Mouse (Mus musculus): ENCODE measurements around the gene Wars2. TPM values are rescaled to one million over a fixed set of nuclear protein-coding genes. Genes with fewer than 3 reads are reported as not detected.

Wars2 gene
- polyA plus RNA-seq, 1 experiment from 2014 or later = 7.1 TPM

DNA sequence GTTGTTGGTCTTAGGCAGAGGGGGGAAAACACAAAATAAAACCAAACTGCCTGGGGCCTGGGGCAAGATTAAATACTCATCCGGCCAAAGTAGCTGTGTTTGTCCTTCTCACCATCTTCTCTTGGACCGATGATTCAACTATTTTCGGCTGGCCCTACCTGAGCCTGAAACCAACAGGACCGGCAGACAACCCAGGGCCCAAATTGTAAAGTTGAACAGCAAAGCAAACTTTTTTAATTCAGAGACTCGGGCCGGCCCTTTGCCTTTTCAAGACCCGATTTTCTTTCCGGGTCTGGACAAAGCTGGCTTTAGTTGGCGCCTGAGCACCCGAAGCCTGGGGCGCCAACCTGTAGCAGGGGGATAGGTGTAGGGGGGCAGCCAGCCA, 115.5 kb downstream of the Wars2 start:
- Histone ChIP-seq H3K9me3 (ENCODE audit: control insufficient read depth, low read length) (no peaks in the 10 kb centered on the region), H3K27ac (ENCODE audit: low read depth, low read length) (no peak overlapping the region), H3K27me3 (ENCODE audit: control insufficient read depth, insufficient read depth, low read length) (peaks cover 66% of the 10 kb centered on the region), H3K36me3 (ENCODE audit: control insufficient read depth, insufficient read depth, low read length) (no peaks in the 10 kb centered on the region), H3K9ac (replicated peaks; ENCODE audit: low read depth, low read length) (no peak overlapping the region), H3K4me2 (ENCODE audit: low read depth, low read length) (no peak overlapping the region), H3K4me3 (ENCODE audit: low read depth, low read length) (no peak overlapping the region), H3K4me1 (ENCODE audit: control insufficient read depth, insufficient read depth, low read length) (no peaks in the 10 kb centered on the region)
- ATAC-seq (ENCODE audit: low read depth) = no peak
- WGBS = 2% methylated on average over 11 of the region's 11 CpGs

GRCm38 (mm10) chr3:99256766-99257165, 115.9 kb downstream of the Wars2 start:
- H3K4me1 ChIP-seq (ENCODE audit: control insufficient read depth, insufficient read depth, low read length) = no peaks in the 10 kb centered on the region
- no peaks in the 10 kb centered on the region for H3K9me3 ChIP-seq (ENCODE audit: control insufficient read depth, low read length)
- WGBS = under 1% methylated on average over 20 of the region's 20 CpGs
- peaks cover 66% of the 10 kb centered on the region for H3K27me3 ChIP-seq (ENCODE audit: control insufficient read depth, insufficient read depth, low read length)
- H3K27ac ChIP-seq (ENCODE audit: low read depth, low read length) = no peak overlapping the region
- H3K4me2 ChIP-seq (ENCODE audit: low read depth, low read length) = no peak overlapping the region
- no peak overlapping the region for H3K9ac ChIP-seq (replicated peaks; ENCODE audit: low read depth, low read length)
- H3K4me3 ChIP-seq (ENCODE audit: low read depth, low read length) = no peak overlapping the region
- no peak for ATAC-seq (ENCODE audit: low read depth)
- no peaks in the 10 kb centered on the region for H3K36me3 ChIP-seq (ENCODE audit: control insufficient read depth, insufficient read depth, low read length)

DNA sequence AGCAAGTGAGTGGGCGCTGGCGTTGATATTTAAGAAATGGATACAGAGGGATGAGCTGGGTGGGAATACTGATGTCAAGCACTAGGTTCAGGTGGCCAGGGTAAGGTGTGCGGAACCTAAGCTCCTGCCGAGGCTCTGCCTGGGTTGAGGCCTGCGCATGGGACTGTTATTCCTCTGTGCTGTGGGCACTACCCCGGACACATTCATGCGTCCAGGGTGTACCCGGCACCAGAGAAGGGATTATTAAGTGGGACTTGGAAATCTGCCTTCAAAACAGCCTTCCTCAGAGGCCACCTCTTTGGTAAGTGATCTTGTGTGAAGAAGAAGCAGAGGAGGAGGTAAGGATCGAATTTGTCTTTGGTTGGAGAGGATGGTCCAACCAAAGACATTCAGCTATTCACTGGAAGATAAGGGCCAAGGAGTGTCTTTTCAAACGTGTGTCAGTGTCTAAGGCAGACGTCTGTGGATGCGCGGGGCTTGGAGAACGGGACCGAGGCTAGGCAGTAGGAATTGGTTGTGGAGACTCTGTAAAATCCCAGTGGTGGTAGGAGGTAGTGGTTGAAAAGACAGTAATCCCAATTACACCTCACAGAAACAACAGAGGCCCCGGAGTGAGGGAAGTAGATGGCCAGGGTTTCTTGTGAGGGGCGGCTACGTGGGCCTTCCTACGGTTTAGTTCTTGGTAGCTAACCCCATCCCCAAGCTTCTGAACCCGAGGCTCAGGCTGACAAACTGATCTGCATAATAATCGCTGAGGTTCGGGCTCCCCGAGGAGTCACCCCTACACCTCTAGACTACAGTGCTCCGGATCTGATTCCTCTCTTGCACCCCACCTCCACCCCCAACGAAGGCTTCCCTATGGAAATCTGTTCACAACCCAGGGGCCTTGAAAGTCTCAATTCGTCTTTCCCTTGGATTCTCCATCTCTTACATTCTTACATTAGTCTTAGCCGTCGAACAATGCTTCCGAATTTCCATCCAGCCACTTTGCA, 117.0 kb downstream of the Wars2 start:
- no peaks in the 10 kb centered on the region for H3K4me1 ChIP-seq (ENCODE audit: control insufficient read depth, insufficient read depth, low read length)
- H3K4me2 ChIP-seq (ENCODE audit: low read depth, low read length) = no peak overlapping the region
- H3K27me3 ChIP-seq (ENCODE audit: control insufficient read depth, insufficient read depth, low read length) = peaks cover 66% of the 10 kb centered on the region
- H3K9me3 ChIP-seq (ENCODE audit: control insufficient read depth, low read length) = no peaks in the 10 kb centered on the region
- no peaks in the 10 kb centered on the region for H3K36me3 ChIP-seq (ENCODE audit: control insufficient read depth, insufficient read depth, low read length)
- WGBS = 2% methylated on average over 29 of the region's 29 CpGs
- H3K4me3 ChIP-seq (ENCODE audit: low read depth, low read length) = no peak overlapping the region
- H3K27ac ChIP-seq (ENCODE audit: low read depth, low read length) = no peak overlapping the region
- no peak overlapping the region for H3K9ac ChIP-seq (replicated peaks; ENCODE audit: low read depth, low read length)
- ATAC-seq (ENCODE audit: low read depth) = no peak

GRCm38 (mm10) chr3:99259741-99260270, 118.9 kb downstream of the Wars2 start:
- Histone ChIP-seq H3K27ac (ENCODE audit: low read depth, low read length) (no peak overlapping the region), H3K36me3 (ENCODE audit: control insufficient read depth, insufficient read depth, low read length) (no peaks in the 10 kb centered on the region), H3K4me2 (ENCODE audit: low read depth, low read length) (no peak overlapping the region), H3K4me1 (ENCODE audit: control insufficient read depth, insufficient read depth, low read length) (no peaks in the 10 kb centered on the region), H3K9me3 (ENCODE audit: control insufficient read depth, low read length) (no peaks in the 10 kb centered on the region), H3K9ac (replicated peaks; ENCODE audit: low read depth, low read length) (no peak overlapping the region), H3K4me3 (ENCODE audit: low read depth, low read length) (no peak overlapping the region), H3K27me3 (ENCODE audit: control insufficient read depth, insufficient read depth, low read length) (peaks cover 76% of the 10 kb centered on the region)
- 5% methylated on average over 6 of the region's 6 CpGs for WGBS
- no peak for ATAC-seq (ENCODE audit: low read depth)

DNA sequence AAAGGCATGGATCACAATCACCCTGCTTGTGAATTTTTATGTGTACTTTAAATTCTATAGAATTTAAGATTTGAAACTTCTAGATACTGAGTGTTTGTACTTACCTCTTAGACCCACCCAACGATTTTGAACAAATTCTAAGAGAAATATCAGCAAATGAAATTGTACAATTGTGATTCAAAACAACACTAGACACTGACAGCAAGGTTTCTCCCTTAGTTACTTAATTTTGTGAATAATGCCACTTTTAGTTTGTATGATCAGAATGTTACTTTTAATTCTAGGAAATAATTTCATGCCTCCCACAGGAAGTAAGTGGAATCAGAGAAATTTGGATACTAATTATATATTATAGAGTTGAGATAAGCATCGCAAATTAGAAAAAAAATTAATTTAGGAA, 119.5 kb downstream of the Wars2 start:
- no peaks in the 10 kb centered on the region for H3K36me3 ChIP-seq (ENCODE audit: control insufficient read depth, insufficient read depth, low read length)
- H3K9me3 ChIP-seq (ENCODE audit: control insufficient read depth, low read length) = no peaks in the 10 kb centered on the region
- WGBS = 36% methylated on average over 2 of the region's 2 CpGs
- H3K27me3 ChIP-seq (ENCODE audit: control insufficient read depth, insufficient read depth, low read length) = peaks cover 74% of the 10 kb centered on the region
- no peak overlapping the region for H3K4me3 ChIP-seq (ENCODE audit: low read depth, low read length)
- no peak overlapping the region for H3K9ac ChIP-seq (replicated peaks; ENCODE audit: low read depth, low read length)
- no peak overlapping the region for H3K27ac ChIP-seq (ENCODE audit: low read depth, low read length)
- H3K4me1 ChIP-seq (ENCODE audit: control insufficient read depth, insufficient read depth, low read length) = no peaks in the 10 kb centered on the region
- H3K4me2 ChIP-seq (ENCODE audit: low read depth, low read length) = no peak overlapping the region
- no peak for ATAC-seq (ENCODE audit: low read depth)

DNA sequence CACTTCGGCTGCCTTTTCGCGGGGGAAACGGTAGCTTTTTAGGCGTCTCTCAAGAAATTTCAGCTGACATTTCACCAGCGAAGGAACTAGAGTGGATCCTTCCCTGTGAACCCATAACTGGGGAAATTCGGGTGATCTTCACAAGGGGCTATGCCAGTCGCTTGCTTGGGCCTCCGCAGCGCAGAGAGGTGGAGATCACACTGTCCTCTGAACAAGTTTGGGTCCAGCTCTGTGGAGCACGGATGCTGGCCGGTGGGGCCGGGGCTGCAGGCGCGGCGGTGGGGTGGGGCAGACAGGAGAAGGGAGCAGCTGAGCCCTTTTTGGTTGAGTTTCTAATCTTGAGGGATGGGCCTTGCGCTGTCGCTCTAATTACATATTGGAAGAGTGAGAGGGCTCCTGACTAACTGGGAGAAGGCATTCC, 120.5 kb downstream of the Wars2 start:
- H3K9me3 ChIP-seq (ENCODE audit: control insufficient read depth, low read length) = no peaks in the 10 kb centered on the region
- no peaks in the 10 kb centered on the region for H3K36me3 ChIP-seq (ENCODE audit: control insufficient read depth, insufficient read depth, low read length)
- H3K4me2 ChIP-seq (ENCODE audit: low read depth, low read length) = no peak overlapping the region
- no peaks in the 10 kb centered on the region for H3K4me1 ChIP-seq (ENCODE audit: control insufficient read depth, insufficient read depth, low read length)
- ATAC-seq (ENCODE audit: low read depth) = no peak
- H3K9ac ChIP-seq (replicated peaks; ENCODE audit: low read depth, low read length) = no peak overlapping the region
- WGBS = 2% methylated on average over 18 of the region's 18 CpGs
- peaks cover 67% of the 10 kb centered on the region for H3K27me3 ChIP-seq (ENCODE audit: control insufficient read depth, insufficient read depth, low read length)
- no peak overlapping the region for H3K27ac ChIP-seq (ENCODE audit: low read depth, low read length)
- H3K4me3 ChIP-seq (ENCODE audit: low read depth, low read length) = no peak overlapping the region

DNA sequence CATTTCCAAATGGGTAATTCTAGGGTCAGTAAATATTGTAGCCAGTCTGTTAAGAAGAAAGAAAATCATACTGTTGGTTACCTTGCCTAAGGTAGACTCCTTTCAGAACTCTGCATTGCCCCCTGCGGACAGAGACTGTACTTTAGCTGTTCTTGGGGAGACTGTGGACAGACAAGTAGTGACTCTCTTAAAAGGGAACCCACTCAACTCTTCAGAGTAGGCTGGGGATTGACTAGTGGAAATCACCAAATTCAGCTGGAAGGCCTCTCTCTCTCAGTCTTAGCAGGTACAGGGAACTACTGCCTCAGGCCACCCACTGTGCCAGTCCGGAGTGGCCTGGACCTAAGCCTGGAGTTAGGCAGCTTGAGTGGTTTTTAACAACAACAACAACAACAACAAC, 121.1 kb downstream of the Wars2 start:
- 10% methylated on average over 2 of the region's 2 CpGs for WGBS
- ATAC-seq (ENCODE audit: low read depth) = 0 out of 2 replicates have a peak, but pooled peaks have one; percentile 13

DNA sequence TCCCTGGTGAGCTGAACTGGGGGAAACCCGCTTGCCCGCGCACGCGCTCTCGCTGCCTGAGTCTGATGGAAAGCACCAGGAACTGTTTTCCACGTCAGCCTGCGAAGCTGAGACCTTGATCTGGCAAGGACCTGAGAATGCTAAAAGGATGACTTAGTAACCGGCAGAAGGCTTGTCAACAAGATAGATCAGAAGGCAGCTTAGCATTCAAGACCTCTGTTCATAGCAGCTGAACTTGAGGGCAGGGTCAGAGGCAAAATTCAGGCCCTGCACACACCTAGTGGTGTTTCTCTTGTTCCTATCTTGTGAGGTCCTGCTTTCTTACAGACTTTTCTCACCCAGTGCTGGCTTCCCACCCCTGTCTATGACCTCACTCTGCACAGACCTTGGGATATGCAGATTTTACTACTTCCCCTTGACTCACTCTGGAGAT, 122.6 kb downstream of the Wars2 start:
- H3K4me1 ChIP-seq (ENCODE audit: control insufficient read depth, insufficient read depth, low read length) = no peaks in the 10 kb centered on the region
- H3K36me3 ChIP-seq (ENCODE audit: control insufficient read depth, insufficient read depth, low read length) = no peaks in the 10 kb centered on the region
- 10% methylated on average over 9 of the region's 9 CpGs for WGBS
- H3K4me3 ChIP-seq (ENCODE audit: low read depth, low read length) = no peak overlapping the region
- no peak overlapping the region for H3K9ac ChIP-seq (replicated peaks; ENCODE audit: low read depth, low read length)
- no peaks in the 10 kb centered on the region for H3K9me3 ChIP-seq (ENCODE audit: control insufficient read depth, low read length)
- H3K4me2 ChIP-seq (ENCODE audit: low read depth, low read length) = no peak overlapping the region
- no peak overlapping the region for H3K27ac ChIP-seq (ENCODE audit: low read depth, low read length)
- H3K27me3 ChIP-seq (ENCODE audit: control insufficient read depth, insufficient read depth, low read length) = peaks cover 49% of the 10 kb centered on the region
- ATAC-seq (ENCODE audit: low read depth) = no peak

More for the DNA sequence above, 121.1 kb downstream of the Wars2 start:
- no peaks in the 10 kb centered on the region for H3K36me3 ChIP-seq (ENCODE audit: control insufficient read depth, insufficient read depth, low read length)
- H3K9me3 ChIP-seq (ENCODE audit: control insufficient read depth, low read length) = no peaks in the 10 kb centered on the region
- H3K4me3 ChIP-seq (ENCODE audit: low read depth, low read length) = no peak overlapping the region
- H3K27me3 ChIP-seq (ENCODE audit: control insufficient read depth, insufficient read depth, low read length) = peaks cover 61% of the 10 kb centered on the region
- no peak overlapping the region for H3K9ac ChIP-seq (replicated peaks; ENCODE audit: low read depth, low read length)
- H3K4me1 ChIP-seq (ENCODE audit: control insufficient read depth, insufficient read depth, low read length) = no peaks in the 10 kb centered on the region
- no peak overlapping the region for H3K27ac ChIP-seq (ENCODE audit: low read depth, low read length)
- no peak overlapping the region for H3K4me2 ChIP-seq (ENCODE audit: low read depth, low read length)

DNA sequence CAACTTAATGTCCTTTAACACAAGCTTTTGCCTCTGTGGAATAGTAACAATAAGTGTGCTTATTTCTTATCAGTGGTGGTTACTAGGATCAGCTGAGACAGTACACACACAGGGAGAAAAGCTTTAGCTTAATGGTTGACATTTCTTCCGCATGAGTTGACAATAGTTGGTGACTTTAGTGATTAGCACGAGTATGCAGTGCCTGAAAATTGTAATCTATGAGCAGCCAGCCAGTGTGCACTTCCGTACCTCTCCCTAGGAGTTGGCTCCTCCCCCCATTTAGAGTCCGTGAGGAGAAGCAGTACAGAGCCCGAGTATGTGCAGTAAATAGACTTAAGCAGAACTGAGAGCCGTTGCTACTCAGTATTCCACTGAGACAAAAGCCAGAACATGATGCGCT, 123.8 kb downstream of the Wars2 start:
- Histone ChIP-seq H3K9ac (replicated peaks; ENCODE audit: low read depth, low read length) (no peak overlapping the region), H3K4me3 (ENCODE audit: low read depth, low read length) (no peak overlapping the region), H3K4me2 (ENCODE audit: low read depth, low read length) (no peak overlapping the region), H3K9me3 (ENCODE audit: control insufficient read depth, low read length) (no peaks in the 10 kb centered on the region), H3K27ac (ENCODE audit: low read depth, low read length) (no peak overlapping the region), H3K4me1 (ENCODE audit: control insufficient read depth, insufficient read depth, low read length) (no peaks in the 10 kb centered on the region), H3K27me3 (ENCODE audit: control insufficient read depth, insufficient read depth, low read length) (peaks cover 37% of the 10 kb centered on the region), H3K36me3 (ENCODE audit: control insufficient read depth, insufficient read depth, low read length) (no peaks in the 10 kb centered on the region)
- 20% methylated on average over 7 of the region's 7 CpGs for WGBS
- ATAC-seq (ENCODE audit: low read depth) = no peak; the same call in 1 of the 2 replicates

Measured in neural tube, embryonic 14.5 days (tissue).